Mouse (Mus musculus) embryonic fibroblast, embryonic 13.5 days (primary cell): Measurements from ENCODE around the gene Pax6. TPM values are rescaled to one million over a fixed set of nuclear protein-coding genes. Genes with fewer than 3 reads are reported as not detected.

Experiments
- H3K27ac ChIP-seq: 2 replicates; pipeline ENCODE4 v1.5.1; 2012; ENCODE audit warnings: low read length, control low read depth, inconsistent platforms; ENCODE audit not compliant: insufficient read depth
- H3K4me1 ChIP-seq: 2 replicates; pipeline ENCODE4 v1.6.1; 2011; ENCODE audit warnings: low read length; ENCODE audit not compliant: control insufficient read depth, insufficient read depth
- H3K4me3 ChIP-seq: 2 replicates; pipeline ENCODE4 v1.5.1; 2011; ENCODE audit warnings: mild to moderate bottlenecking, control low read depth, low read length; ENCODE audit not compliant: insufficient read depth
- CTCF ChIP-seq: IDR thresholded peaks from 2 replicates; pipeline ENCODE4 v1.5.1; 2011; ENCODE audit warnings: mild to moderate bottlenecking, control low read depth, low read length, moderate library complexity, borderline replicate concordance; ENCODE audit not compliant: insufficient read depth
- POLR2A ChIP-seq: IDR thresholded peaks from 2 replicates; pipeline ENCODE4 v1.6.1; 2011; ENCODE audit warnings: low read depth, mild to moderate bottlenecking, control low read depth, low read length, moderate library complexity
- polyA plus RNA-seq: library from polyadenylated mRNA; stranded (reverse); fragments of >200 nt; gene quantifications from 2 replicates; pipeline ENCODE4 v1.2.4, GENCODE M21; 2011; ENCODE audit warnings: low read depth; ENCODE audit not compliant: missing spikeins, insufficient read length

Gene Pax6
- polyA plus RNA-seq, 1 experiment, result 2.2 TPM

DNA sequence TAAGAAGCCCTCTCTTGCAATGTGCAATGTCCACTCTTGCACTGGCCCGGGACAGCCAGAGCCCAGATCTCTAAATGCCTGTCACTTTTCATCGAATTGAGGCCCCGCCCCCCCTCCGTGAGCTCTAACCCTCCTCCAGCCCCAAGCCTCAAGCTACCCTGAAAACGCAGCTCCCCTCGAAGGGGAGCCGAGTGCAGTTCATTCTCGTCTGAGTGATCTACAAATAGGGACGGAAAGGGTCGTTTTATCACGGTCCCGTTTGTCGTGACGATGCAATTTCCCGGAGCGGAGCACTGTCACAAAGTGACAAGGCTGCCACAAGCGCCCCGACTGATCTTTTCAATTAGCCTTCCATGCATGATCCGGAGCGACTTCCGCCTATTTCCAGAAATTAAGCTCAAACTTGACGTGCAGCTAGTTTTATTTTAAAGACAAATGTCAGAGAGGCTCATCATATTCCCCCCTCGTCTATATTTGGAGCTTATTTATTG is 13.4 kb downstream of the Pax6 start:
- H3K27ac ChIP-seq, result no peak overlapping the region
- TF ChIP-seq POLR2A (no peak), CTCF (no peak)
- H3K4me3 ChIP-seq, result no peak overlapping the region
- no peaks in the 10 kb centered on the region for H3K4me1 ChIP-seq

DNA sequence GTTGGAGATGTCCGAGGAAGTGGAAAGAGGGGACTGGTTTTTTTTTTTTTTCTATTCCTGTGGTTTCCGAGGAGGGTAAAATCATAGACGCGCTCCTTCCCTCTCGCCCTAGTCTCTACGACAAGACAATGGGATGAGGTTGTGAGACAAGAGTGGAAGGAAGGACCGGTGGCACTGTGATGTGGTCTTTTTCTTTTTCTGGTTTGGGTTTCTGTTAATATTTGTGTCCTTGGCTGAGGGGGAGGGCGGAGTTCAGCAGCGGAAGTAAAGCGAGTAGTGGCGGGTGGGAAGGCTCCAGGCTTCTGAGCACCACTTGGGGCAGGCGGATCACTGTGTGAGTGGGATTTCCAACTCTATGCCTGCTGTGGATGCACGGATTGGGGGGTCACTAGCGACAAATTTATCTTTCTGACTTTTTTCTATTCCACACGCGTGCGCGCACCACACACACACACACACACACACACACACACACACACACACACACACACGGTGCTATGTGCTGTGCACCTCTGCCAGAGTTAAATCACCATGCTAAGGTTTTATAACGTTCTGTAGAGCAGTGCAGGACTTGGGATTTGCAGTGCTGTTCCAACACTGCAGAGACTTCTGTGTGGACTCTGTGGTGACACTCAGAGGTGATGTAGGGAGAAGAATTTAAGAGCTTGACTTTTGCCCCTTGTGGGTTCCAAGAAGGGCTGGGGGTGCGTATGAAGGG is 14.1 kb downstream of the Pax6 start:
- Histone ChIP-seq H3K4me1 (no peaks in the 10 kb centered on the region), H3K4me3 (no peak overlapping the region), H3K27ac (no peak overlapping the region)
- TF ChIP-seq POLR2A (no peak), CTCF (no peak)

DNA sequence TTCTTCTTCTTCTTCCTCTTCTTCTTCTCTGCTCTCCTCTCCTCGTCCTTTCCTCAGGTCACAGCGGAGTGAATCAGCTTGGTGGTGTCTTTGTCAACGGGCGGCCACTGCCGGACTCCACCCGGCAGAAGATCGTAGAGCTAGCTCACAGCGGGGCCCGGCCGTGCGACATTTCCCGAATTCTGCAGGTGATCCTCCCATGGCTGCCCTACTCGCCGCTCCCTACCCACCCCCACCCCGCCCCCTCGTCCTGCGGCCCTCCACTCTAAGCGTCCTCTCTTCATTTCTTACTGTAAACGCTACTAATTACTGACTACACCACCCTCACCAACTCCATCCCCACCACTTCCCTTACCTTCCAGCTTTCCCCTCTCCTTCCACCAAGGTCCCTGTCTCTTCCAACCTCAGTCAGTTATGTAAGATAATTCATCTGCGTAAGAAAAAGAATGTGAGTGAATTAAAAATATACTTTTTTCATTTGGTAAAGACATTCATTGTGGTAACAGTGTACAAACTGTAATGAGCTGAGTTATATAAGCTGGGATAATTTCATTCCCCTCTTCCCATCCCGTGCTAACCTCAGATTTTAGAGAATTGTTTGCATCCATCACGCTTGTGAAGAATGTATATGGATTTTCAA is 15.2 kb downstream of the Pax6 start:
- TF ChIP-seq POLR2A, result no peak
- no peak for TF ChIP-seq CTCF
- no peak overlapping the region for H3K4me3 ChIP-seq
- no peaks in the 10 kb centered on the region for H3K4me1 ChIP-seq
- H3K27ac ChIP-seq, result no peak overlapping the region

DNA sequence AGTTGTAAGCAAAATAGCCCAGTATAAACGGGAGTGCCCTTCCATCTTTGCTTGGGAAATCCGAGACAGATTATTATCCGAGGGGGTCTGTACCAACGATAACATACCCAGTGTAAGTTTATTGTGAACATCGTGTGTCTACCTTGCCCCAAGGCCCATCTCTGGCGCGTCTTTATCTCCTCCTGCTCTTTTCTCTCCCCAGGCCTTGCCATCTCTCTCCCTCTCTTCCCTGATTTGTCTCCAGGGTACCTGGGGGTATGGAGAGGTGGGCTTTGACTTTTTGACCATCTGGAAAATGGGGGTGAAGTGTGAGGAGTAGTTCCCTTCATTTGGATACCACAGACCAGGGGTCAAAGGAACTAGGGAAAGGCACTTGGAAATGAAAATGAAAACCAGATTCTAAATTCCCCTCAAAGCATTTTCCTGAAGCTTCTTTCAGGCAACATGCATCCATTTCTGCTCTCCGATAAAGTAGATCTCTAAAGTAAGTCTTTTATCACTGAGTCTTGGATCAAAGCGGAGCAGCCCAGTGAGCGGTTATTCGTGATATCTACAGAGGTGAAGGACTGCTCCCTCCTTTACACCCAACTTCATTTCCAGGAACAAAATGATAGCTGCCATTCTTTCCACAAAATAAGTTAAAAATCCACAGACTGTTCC is 16.4 kb downstream of the Pax6 start:
- no peak overlapping the region for H3K27ac ChIP-seq
- H3K4me3 ChIP-seq, result no peak overlapping the region
- TF ChIP-seq CTCF, result no peak
- no peak for TF ChIP-seq POLR2A
- H3K4me1 ChIP-seq, result no peaks in the 10 kb centered on the region; the same call in 1 of the 2 replicates

DNA sequence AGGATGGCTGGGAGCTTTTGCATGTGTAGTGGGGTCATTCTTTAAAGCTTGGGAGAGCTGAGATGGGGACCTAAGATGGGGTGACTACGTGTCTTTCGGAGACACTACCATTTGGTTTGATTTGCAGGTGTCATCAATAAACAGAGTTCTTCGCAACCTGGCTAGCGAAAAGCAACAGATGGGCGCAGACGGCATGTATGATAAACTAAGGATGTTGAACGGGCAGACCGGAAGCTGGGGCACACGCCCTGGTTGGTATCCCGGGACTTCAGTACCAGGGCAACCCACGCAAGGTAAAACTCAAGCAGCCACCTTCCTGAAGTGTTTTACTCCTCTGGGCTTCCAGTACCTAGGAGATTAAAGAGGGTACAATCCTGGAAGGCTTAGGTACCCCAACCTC is 17.0 kb downstream of the Pax6 start:
- no peak overlapping the region for H3K4me3 ChIP-seq
- no peak for TF ChIP-seq CTCF
- TF ChIP-seq POLR2A, result no peak
- no peak overlapping the region for H3K27ac ChIP-seq
- no peaks in the 10 kb centered on the region; the same call in 1 of the 2 replicates for H3K4me1 ChIP-seq

DNA sequence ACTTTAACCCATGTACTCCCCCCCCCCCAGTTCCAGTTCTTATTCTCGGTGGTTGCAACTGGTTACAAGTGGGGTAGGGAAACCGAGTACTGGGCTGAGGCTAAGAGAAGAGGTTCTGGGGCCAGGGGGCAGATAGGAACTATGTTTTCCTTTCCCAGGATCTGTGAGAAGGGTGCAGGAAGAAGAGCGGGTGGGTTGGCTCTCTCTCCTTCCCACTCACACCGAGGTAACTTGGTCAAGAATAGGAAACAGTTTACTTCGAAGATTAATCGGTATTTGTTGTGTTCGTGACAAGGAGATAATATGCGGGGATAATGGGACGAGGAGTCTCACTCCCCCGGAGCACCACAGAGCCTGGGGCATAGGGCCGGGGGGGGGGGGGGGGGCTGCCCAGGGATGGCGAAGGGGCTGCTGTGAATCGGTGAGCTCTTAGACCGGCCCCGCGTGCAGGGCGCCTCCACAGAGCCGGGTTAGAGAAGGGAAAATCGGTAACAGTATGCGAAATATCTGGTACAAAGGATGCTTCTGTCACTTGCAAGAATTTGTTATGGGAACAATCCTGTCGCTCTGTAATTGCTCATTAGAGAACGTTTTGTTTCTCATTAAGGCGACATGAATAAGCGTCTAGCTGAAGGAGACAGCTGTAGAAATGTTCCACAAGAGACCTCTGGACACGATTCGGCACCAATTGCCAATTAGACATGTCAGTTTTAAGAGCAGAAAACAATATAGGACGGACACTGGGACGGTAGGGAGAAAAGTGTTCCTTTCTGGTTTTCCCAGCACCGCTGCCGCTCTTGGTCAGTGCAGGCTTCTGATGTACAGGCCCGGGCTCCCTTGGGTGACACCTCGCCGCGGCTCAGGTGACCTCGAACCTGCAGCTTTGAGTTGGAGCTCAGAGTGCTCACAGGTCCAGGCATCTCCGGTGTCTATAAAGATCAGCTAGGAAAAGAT is 17.9 kb downstream of the Pax6 start:
- Histone ChIP-seq H3K27ac (no peak overlapping the region), H3K4me3 (no peak overlapping the region)

DNA sequence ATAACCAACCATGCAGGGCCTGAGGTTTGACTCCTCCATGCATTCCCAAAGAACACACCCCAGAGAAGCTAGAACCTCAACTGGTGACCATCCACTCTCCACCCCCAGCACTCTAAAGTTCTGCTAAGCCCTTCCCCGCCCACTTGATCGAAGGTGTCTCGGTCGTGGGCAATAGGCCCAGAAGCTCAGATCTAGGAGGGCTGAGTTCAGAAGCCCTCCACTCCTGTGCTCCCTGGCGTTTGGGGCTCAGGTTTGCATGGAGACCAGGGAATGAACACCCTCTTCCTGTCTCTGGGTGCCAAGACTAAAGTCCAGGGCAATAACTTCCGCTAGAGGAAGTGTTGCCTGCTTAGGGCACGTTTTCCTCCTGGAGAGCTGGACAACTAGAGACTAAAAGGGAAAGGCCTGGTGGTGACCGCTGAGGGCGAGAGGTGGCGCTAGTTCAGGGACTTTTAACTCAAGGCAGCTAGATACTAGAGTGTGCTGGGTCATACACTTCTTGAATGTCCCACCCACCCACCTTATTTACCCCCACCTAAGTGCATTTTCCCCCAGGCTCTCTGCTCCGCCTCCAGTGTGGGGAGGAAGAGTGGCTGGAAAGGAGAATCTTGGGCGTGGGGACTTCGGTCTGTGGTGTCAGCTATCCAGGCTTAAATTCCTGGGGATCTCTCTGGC is 18.8 kb downstream of the Pax6 start:
- Histone ChIP-seq H3K4me1 (no peaks in the 10 kb centered on the region; the same call in 1 of the 2 replicates), H3K4me3 (peak overlapping the region; percentile 30), H3K27ac (no peak overlapping the region)
- TF ChIP-seq POLR2A (no peak), CTCF (peak; percentile 18; the same call in 1 of the 2 replicates)

More for the DNA sequence above, 17.9 kb downstream of the Pax6 start:
- no peaks in the 10 kb centered on the region; the same call in 1 of the 2 replicates for H3K4me1 ChIP-seq
- TF ChIP-seq CTCF (no peak), POLR2A (no peak)

DNA sequence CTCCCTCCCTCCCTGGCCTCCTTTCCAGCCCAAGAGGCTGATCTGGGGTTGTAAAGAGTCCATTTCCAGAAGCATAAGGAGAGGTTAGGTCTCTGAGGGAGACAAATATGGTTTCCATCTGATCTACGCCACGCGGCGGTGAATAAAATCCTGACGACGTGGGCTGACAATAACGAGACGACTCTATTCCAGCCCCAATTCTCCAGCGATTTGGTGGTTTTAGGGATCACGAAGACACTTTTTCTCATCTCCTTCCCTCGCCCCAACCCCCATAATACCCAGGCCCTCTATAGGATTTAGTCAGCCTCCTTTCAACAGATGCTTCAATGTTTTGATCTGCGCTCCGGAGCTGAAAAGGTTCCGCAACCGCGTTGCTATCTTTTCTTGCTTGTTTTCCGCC is 19.3 kb downstream of the Pax6 start:
- Histone ChIP-seq H3K4me3 (peak overlapping the region; percentile 30), H3K27ac (no peak overlapping the region), H3K4me1 (no peaks in the 10 kb centered on the region; the same call in 1 of the 2 replicates)
- no peak for TF ChIP-seq POLR2A
- no peak for TF ChIP-seq CTCF
